Mouse (Mus musculus): ENCODE measurements around the gene Sypl2.
A peak's percentile ranks its signal among the peaks of the same experiment; 100 is the strongest.

Sypl2 gene

GRCm38 (mm10) chr3:108178756-108179715 is 47.4 kb downstream of the Sypl2 start:
- no peak for DNase-seq (ENCODE audit: low spot score in 2 of 2)

GRCm38 (mm10) chr3:108174672-108175531 is 51.5 kb downstream of the Sypl2 start:
- no peak for DNase-seq (ENCODE audit: low spot score in 2 of 2)

DNA sequence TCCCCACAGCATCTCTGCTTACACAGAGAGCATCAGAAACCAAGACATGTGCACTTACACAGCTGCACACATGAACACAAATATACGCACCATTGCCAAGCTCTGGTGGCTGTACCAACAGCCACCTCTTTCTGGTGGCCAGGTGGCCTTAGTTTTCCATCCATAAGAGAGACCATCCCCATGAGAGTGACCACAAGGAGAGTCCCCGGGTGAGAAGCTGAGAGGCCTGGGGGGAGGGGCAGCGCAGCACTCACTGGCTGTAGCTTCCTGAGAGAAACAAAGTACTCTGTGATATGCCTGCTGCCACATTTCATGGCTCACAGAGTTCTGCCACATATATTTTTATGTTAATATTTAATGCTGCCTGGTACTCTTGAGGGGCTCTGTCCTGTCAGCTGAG is 57.2 kb downstream of the Sypl2 start:
- no peak for DNase-seq (ENCODE audit: low spot score in 2 of 2)

GRCm38 (mm10) chr3:108167499-108167898 is 58.9 kb downstream of the Sypl2 start:
- DNase-seq (ENCODE audit: low spot score in 2 of 2) = no peak

DNA sequence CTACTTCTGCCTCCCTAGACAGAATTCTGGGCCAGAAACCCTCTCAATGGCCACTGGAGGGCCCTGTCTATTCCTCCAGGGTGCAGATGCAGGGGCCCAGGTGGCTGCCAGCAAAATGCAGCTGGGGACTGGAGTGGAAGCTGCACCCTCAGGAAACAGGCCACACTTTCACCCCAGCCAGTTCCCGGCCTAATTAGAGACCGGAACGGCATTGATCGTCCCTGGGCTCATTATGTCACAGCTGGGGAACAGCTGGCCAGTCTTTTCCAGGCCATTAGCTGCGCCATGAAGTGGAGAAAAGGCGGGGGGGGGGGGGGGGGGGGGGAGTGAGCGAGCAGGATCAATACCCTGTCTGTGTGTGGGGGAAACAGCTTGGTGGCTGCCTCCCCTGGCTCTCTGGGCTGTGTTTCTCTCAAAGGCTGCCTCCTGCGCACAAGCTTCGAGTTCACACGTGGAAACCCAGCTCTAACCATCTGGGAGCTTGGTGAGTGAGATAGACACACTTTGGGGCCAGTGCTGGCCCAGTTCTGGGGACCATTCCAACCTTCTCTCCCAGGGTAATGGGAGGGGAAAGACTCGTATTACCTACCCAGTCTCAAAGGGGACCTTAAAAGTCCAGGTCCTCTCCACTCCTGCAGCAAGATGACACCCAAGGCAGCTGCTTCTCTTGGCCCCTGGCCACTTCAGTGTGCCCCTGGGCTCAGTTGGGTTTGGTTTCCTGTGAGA is 59.8 kb downstream of the Sypl2 start:
- peak; percentile 51 to 59 for DNase-seq (ENCODE audit: low spot score in 2 of 2)

GRCm38 (mm10) chr3:108165532-108166315 is 60.7 kb downstream of the Sypl2 start:
- DNase-seq (ENCODE audit: low spot score in 2 of 2) = no peak

GRCm38 (mm10) chr3:108164807-108165206 is 61.6 kb downstream of the Sypl2 start:
- peak; percentile 66 to 80 for DNase-seq (ENCODE audit: low spot score in 2 of 2)

DNA sequence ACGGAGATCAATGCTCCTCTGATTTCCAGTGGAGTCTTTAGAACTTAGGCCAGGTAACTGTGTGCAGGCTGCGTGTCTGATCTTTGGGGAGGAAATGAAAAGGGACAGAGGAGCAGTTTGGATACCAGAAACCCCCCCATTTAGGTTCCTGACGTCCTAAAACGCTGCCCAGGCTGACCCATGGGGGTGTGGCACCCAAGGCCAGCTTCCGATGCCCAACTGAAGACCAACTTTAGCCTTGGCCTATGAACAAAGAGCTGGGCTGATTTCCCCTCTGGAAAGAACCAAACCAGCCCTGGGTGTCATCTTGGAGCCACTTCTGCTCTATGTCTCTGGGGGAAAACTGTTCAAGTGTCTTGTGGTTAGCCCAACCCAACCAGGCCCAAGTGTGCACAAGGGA is 62.4 kb downstream of the Sypl2 start:
- no peak for DNase-seq (ENCODE audit: low spot score in 2 of 2)

Measured in thymus, postnatal 10 days (tissue).